Mouse (Mus musculus) splenic B cell, adult 2 months (primary cell): ENCODE measurements around the gene Slc38a9.

ENCODE experiments used
- DNase-seq: peaks from one replicate; pipeline ENCODE4 v3.0.0-alpha.2; 2011; ENCODE audit warnings: low read depth, low spot score
- H3K27me3 ChIP-seq: 2 replicates; pipeline ENCODE4 v1.6.1; 2012; ENCODE audit warnings: mild to moderate bottlenecking, low read length, moderate library complexity, mixed read lengths; ENCODE audit not compliant: control insufficient read depth, poor library complexity, insufficient read depth, severe bottlenecking
- H3K36me3 ChIP-seq: 2 replicates; pipeline ENCODE4 v1.6.1; 2012; ENCODE audit warnings: mild to moderate bottlenecking, low read length, moderate library complexity, mixed read lengths; ENCODE audit not compliant: control insufficient read depth, poor library complexity, insufficient read depth, severe bottlenecking

Slc38a9 gene

DNA sequence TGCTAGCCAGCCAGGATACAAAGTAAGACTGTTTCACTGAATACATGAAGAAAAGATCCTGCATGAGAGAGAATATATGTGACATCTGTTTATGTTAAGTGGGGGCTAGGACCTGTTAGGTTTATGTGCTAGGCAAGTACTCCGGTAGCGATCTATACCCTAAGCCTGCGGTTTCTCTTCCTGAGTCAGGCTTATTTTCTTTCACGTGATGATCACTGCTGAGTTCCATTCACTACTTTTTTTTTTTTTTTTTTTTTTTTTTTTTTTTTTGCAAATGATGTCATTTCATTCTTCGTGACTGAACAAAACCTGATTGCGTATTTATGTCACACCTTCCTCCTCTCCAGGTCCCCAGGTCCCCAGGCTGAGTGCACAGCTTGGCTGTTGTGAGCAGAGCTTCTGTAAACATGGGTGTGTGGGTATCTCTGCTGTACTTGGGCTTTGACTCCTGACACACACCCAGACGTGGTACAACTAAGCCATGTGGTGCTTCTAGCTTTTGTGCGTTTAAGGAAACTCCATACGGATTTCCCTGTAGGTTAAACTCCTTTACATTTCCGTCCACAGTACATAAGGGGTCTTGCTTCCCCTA lies 126.5 kb downstream of the Slc38a9 start:
- Histone ChIP-seq H3K27me3 (no peaks in the 10 kb centered on the region), H3K36me3 (no peaks in the 10 kb centered on the region)
- no peak for DNase-seq
